Mouse (Mus musculus) heart, postnatal 0 days (tissue): ENCODE measurements around the gene Efcab14. TPM values are rescaled to one million over a fixed set of nuclear protein-coding genes. Genes with fewer than 3 reads are reported as not detected.
A peak's percentile ranks its signal among the peaks of the same experiment; 100 is the strongest.

ENCODE experiments used
- ATAC-seq: fragments of 200-750 bp; cut with Nextera tagmentation; 2 replicates; pipeline ENCODE4 v1.8.0; 2017; ENCODE audit warnings: low read depth, moderate number of reproducible peaks, moderate library complexity; ENCODE audit not compliant: insufficient read depth
- DNase-seq: peaks from one replicate; pipeline ENCODE4 v3.0.0-alpha.2; 2016; ENCODE audit warnings: low spot score
- H3K27ac ChIP-seq: fragments of 300-500 bp; sonication (generic); 2 replicates; pipeline ENCODE4 v1.5.1; 2014; ENCODE audit warnings: low read depth, mild to moderate bottlenecking
- H3K27me3 ChIP-seq: fragments of 300-500 bp; sonication (generic); 2 replicates; pipeline ENCODE4 v1.6.1; 2014; ENCODE audit warnings: low read length, mixed read lengths; ENCODE audit not compliant: control insufficient read depth, insufficient read depth
- H3K36me3 ChIP-seq: fragments of 300-500 bp; sonication (generic); replicated peaks from 2 replicates; pipeline ENCODE4 v1.6.1; 2014; ENCODE audit warnings: low read length, mixed read lengths; ENCODE audit not compliant: control insufficient read depth, insufficient read depth
- H3K4me1 ChIP-seq: fragments of 300-500 bp; sonication (generic); 2 replicates; pipeline ENCODE4 v1.6.1; 2014; ENCODE audit warnings: antibody characterized with exemption; ENCODE audit not compliant: control insufficient read depth, insufficient read depth
- H3K4me2 ChIP-seq: fragments of 300-500 bp; sonication (generic); 2 replicates; pipeline ENCODE4 v1.6.1; 2014; ENCODE audit warnings: low read depth, mild to moderate bottlenecking, low read length, moderate library complexity
- H3K4me3 ChIP-seq: fragments of 300-500 bp; sonication (generic); 2 replicates; pipeline ENCODE4 v1.5.1; 2014; ENCODE audit warnings: low read depth, low read length
- H3K9ac ChIP-seq: fragments of 300-500 bp; sonication (generic); replicated peaks from 2 replicates; pipeline ENCODE4 v1.6.1; 2014; ENCODE audit warnings: low read depth, low read length, mixed read lengths
- H3K9me3 ChIP-seq: fragments of 300-500 bp; sonication (generic); replicated peaks from 2 replicates; pipeline ENCODE4 v1.6.1; 2016; ENCODE audit warnings: low read length; ENCODE audit not compliant: control insufficient read depth
- CTCF ChIP-seq: IDR thresholded peaks from 2 replicates; pipeline ENCODE4 v1.5.1; 2016; ENCODE audit warnings: antibody characterized with exemption, control low read depth, low read depth
- EP300 ChIP-seq: IDR thresholded peaks from 2 replicates; pipeline ENCODE4 v1.6.1; 2016; ENCODE audit warnings: antibody characterized with exemption, low read depth
- WGBS: fragments of 180-500 bp; shearing (Covaris S2); extraction: QIAGEN DNeasy Blood & Tissue Kit; methylation state at CpG from one replicate; pipeline ENCODE4 v1.1.7; 2014; 5-methylcytosine and 5-hydroxymethylcytosine counted together
- polyA plus RNA-seq: library from polyadenylated mRNA; unstranded; fragments of >200 nt; fragmentation: Nextera tagmentation; extraction: Ambion mirVana; gene quantifications from 2 replicates; pipeline ENCODE4 v1.2.1, GENCODE M21; 2015
- total RNA-seq: library from RNA; depleted of rRNA; stranded (reverse); fragments of >200 nt; gene quantifications from 2 replicates; pipeline ENCODE4 v1.2.3, GENCODE M21; 2014; ENCODE audit warnings: low replicate concordance

Efcab14 gene
- total and polyA plus RNA-seq, 2 experiments from 2014 or later: 16.3 to 20.8 TPM

GRCm38 (mm10) chr4:115738481-115738985 lies 989 bp downstream of the Efcab14 start:
- Histone ChIP-seq H3K27me3 (no peaks in the 10 kb centered on the region), H3K4me3 (peak overlapping the region; percentile 97), H3K9me3 (no peaks in the 10 kb centered on the region), H3K9ac (peak overlapping the region; percentile 95; the same call in 1 of the 2 replicates), H3K36me3 (peaks cover 22% of the 10 kb centered on the region), H3K4me1 (peaks cover 16% of the 10 kb centered on the region), H3K4me2 (peak overlapping the region; percentile 83), H3K27ac (no peak overlapping the region)
- DNase-seq (no peak), ATAC-seq (no peak)
- WGBS: 30% methylated on average over 13 of the region's 13 CpGs
- TF ChIP-seq EP300 (no peak), CTCF (no peak)

- DNase-seq: no peak
- Histone ChIP-seq H3K4me3 (no peak overlapping the region), H3K4me1 (peaks cover 16% of the 10 kb centered on the region), H3K27ac (no peak overlapping the region), H3K9me3 (no peaks in the 10 kb centered on the region), H3K27me3 (no peaks in the 10 kb centered on the region), H3K4me2 (no peak overlapping the region), H3K9ac (no peak overlapping the region), H3K36me3 (peaks cover 31% of the 10 kb centered on the region)
- no peak for TF ChIP-seq EP300
- no peak for TF ChIP-seq CTCF
- ATAC-seq: no peak
These were observed 5.1 kb downstream of the Efcab14 start for GRCm38 (mm10) chr4:115742658-115743057.

GRCm38 (mm10) chr4:115743096-115743495 lies 5.6 kb downstream of the Efcab14 start:
- peaks cover 34% of the 10 kb centered on the region for H3K36me3 ChIP-seq
- no peaks in the 10 kb centered on the region for H3K27me3 ChIP-seq
- WGBS: 58% methylated on average over 4 of the region's 4 CpGs
- ATAC-seq (no peak), DNase-seq (no peak)
- H3K27ac ChIP-seq: no peak overlapping the region
- peaks cover 16% of the 10 kb centered on the region for H3K4me1 ChIP-seq
- no peak overlapping the region for H3K9ac ChIP-seq
- no peak overlapping the region for H3K4me2 ChIP-seq
- no peak overlapping the region for H3K4me3 ChIP-seq
- TF ChIP-seq EP300 (no peak), CTCF (no peak)
- H3K9me3 ChIP-seq: no peaks in the 10 kb centered on the region

GRCm38 (mm10) chr4:115748181-115748580 lies 10.6 kb downstream of the Efcab14 start:
- Histone ChIP-seq H3K9ac (no peak overlapping the region), H3K27me3 (no peaks in the 10 kb centered on the region), H3K4me1 (no peaks in the 10 kb centered on the region), H3K36me3 (peaks cover 40% of the 10 kb centered on the region), H3K4me3 (no peak overlapping the region), H3K9me3 (no peaks in the 10 kb centered on the region), H3K27ac (no peak overlapping the region), H3K4me2 (no peak overlapping the region)
- 70% methylated on average over 1 of the region's 1 CpGs for WGBS
- no peak for DNase-seq
- ATAC-seq: no peak
- no peak for TF ChIP-seq CTCF

GRCm38 (mm10) chr4:115749336-115749735 lies 11.8 kb downstream of the Efcab14 start:
- Histone ChIP-seq H3K9ac (no peak overlapping the region), H3K36me3 (peaks cover 51% of the 10 kb centered on the region), H3K27me3 (no peaks in the 10 kb centered on the region), H3K4me1 (no peaks in the 10 kb centered on the region), H3K4me2 (no peak overlapping the region), H3K9me3 (no peaks in the 10 kb centered on the region), H3K27ac (no peak overlapping the region), H3K4me3 (no peak overlapping the region)
- DNase-seq (no peak), ATAC-seq (no peak)
- TF ChIP-seq EP300 (no peak), CTCF (no peak)
- 49% methylated on average over 1 of the region's 1 CpGs for WGBS

GRCm38 (mm10) chr4:115754101-115754500 lies 16.6 kb downstream of the Efcab14 start:
- no peak overlapping the region for H3K4me3 ChIP-seq

More at GRCm38 (mm10) chr4:115754101-115754500, 16.6 kb downstream of the Efcab14 start:
- Histone ChIP-seq H3K27ac (no peak overlapping the region), H3K4me1 (no peaks in the 10 kb centered on the region), H3K27me3 (no peaks in the 10 kb centered on the region), H3K9me3 (no peaks in the 10 kb centered on the region), H3K9ac (no peak overlapping the region), H3K4me2 (no peak overlapping the region), H3K36me3 (peaks cover 56% of the 10 kb centered on the region)
- DNase-seq (no peak), ATAC-seq (no peak)
- TF ChIP-seq EP300: no peak
- no peak for TF ChIP-seq CTCF
- WGBS: 89% methylated on average over 3 of the region's 3 CpGs
